Mouse (Mus musculus): ENCODE measurements around the gene Sema3g.

The Sema3g gene

DNA sequence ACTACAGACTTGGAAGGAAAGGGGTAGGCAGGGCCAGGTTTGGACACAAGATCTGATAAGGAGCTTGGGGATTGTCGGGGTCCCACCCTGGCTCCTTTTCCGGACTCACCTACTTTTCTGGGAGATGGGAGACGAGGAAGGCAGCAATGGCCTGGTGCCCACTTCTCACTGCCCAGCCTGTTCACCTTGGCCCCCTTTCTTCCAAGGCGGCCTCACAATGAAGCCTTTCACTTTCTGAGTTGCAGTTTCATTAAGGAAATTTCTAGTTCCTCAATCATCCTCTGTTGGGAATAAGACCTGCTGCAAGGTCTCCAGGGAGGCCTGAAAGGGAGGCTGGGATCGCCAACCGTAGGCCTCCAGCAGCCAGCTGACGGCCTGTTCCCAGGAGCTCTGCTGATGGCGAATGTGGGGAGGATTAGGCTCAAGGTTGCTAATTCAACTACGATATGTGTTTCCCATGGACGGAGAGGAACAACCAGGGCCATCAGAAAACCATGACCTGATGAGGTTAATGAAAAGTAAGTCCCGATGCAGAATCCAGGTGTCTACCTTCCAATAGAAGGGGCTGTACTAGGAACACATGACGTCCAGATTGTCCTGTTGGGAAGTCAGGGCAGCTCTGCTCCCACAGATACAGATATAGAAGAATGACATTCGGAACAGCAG is 14.9 kb downstream of the Sema3g start:
- DNase-seq (ENCODE audit: low spot score) = no peak

DNA sequence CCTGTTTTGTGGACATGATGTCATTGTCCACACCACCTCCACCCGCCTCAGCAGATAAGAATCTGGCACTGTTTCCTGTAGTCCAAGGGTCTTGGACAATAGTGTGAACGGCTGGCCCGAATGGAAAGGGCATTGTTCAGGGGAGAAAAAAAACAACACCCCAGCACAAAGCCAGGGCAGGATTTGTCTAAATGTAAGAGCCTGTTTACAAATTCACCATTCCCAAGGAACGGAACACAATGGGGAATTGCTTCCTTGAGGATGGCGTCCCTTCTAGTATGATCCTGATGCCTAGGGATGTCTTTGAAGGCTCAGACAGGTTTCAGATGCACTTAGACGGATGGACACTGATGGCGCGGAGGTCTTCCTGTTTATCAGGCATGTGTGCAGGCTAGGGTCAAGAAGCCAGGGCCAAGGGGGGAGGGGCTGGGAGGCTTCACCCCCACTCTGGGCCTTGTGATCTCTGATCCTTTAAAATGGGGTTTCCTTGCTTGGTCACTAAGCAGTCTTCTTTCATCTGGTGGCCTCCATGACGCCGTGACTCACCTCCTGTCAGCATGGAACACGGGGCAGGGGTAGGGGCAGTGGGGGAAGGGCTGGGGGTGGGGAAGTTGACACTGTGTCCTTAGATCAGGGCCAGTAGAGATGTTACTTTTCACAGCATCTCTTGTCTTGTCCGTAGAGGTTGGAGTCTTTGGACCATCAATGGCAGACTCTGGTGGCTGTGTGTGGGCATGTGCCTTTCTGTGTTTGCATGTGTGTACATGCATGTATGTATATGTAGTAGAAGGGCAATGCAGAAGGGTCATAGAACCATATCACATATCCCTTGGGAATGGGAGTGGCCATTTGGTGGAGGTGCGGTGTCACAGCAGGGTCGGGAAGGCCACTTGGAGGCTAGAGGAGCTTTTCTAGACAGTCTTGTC is 15.7 kb downstream of the Sema3g start:
- no peak for DNase-seq (ENCODE audit: low spot score)

DNA sequence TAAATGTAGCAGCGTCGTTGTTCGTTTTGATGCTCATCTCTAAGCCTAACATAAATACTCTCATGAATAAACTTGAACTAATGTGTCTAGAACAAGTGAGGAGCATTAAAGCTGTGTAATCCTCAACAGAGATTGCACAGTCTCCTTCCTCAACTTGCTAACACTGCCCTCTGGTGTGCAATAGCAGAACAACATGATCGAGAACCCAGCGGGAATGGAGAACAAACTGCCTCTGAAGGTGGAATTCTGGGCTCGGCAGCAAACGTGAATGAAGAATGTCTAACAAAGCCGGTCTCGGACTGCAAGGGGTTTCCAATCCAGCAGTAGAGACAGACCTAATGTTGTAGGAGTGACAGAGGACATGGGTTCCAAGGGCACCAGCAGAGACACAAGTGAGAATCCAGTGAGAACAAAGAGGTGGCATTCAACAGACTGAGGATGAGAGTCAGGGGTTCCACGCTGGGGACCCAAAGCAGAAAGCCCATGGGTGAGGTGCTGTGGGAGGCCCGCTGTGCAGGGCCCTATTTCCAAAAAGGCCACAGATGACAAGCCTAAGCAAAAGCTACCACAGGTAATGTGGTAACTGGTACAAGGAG is 16.4 kb downstream of the Sema3g start:
- peak; percentile 54 for DNase-seq (ENCODE audit: low spot score)

GRCm38 (mm10) chr14:31237101-31237882 is 19.6 kb downstream of the Sema3g start:
- no peak for DNase-seq (ENCODE audit: low spot score)

GRCm38 (mm10) chr14:31240528-31240927 is 22.9 kb downstream of the Sema3g start:
- no peak for DNase-seq (ENCODE audit: low spot score)

DNA sequence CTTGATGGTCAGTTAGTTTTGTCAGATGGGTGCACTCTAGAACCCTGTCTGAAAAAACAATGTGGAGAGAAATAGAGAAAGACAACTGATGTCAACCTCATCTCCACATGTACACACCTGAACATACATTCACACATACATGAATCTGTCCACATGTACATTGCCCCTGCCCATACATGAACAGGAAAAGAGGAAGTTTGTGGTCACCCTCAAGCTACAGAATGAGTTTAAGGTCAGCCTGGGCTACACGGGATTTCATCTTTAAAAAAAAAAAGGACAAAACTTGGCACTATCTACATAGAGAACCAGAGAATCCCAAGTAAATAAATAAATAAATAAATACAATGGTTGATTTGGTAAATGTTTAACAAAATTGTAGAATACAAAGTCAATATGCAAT is 27.1 kb downstream of the Sema3g start:
- no peak for DNase-seq (ENCODE audit: low spot score)

DNA sequence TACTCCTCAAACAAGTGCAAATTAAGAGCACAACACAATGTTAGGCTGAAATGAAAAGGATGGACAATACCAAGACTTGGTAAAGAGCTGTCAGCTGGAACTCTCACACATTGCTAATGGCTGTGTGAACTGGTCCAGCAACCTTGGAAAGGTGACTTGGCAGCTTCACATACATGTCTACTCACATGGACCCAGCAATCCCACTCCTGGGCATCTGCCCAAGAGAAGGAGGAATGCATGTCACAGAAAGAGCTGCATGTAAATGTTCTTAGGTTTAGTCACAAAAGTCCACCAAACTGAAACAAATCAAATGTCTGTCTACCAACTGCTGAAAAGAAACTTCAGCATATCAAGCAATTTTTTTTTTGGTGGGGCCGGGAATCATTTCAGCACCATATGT is 28.3 kb downstream of the Sema3g start:
- no peak for DNase-seq (ENCODE audit: low spot score)

GRCm38 (mm10) chr14:31248396-31248795 is 30.7 kb downstream of the Sema3g start:
- no peak for DNase-seq (ENCODE audit: low spot score)

DNA sequence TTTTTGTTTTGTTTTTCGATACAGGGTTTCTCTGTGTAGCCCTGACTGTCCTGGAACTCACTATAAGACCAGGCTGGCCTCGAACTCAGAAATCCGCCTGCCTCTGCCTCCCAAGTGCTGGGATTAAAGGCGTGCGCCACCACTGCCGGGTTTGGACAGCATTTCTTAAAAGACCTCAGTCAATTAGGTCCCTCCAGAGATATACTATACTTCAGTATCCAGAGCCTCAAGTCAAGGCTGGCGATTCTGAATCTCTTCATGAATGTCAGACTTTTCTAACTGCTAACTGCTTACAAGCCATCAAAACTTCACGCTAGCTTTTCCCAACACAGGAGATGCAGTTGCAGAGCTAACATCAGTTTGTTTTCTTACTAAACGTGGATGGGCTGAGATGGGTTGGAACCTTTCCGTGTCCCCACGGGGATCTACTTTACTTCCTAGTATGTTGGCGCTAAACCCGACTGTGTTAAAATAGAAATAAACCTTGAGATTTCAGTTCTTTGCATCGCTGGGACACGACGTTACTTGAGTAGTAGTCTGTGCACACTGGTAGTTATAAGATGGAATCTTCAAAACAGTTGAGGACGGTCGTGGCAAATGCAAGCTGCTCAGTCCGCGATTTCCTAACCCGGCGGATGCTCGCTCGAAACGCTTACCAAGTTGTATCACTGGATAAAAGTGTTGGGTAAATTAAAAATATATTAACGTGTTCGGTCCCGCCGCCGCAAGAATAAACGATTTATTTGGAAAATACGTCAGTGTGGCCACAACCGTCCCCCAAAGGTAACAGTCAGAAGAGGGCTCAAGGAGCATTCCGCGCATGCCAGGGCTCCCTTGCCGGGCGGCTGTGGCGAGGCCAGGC is 32.8 kb downstream of the Sema3g start:
- DNase-seq (ENCODE audit: low spot score) = no peak

GRCm38 (mm10) chr14:31251084-31251604 is 33.5 kb downstream of the Sema3g start, which contains the start of the genes Phf7 and Bap1:
Phf7 (minus strand) TSS chr14:31251317.
Bap1 (plus strand) TSS chr14:31251450.
- DNase-seq (ENCODE audit: low spot score) = peak; percentile 94

DNA sequence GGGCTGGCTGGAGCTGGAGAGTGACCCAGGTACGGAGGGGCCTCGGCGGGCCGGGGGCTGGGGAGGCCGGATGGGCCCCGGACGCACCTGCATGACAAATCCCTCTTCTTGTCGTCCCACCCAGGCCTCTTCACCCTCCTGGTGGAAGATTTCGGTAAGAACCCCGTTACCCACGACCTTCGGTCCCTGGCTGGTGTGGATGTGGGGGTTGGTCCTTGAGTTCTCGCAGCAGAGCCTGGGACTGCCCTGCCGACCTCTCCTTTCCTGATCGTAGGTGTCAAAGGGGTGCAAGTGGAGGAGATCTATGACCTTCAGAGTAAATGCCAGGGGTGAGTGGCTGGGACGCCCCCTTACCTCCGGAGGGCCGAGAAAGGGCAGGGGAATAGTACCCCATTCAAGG is 34.0 kb downstream of the Sema3g start:
- no peak for DNase-seq (ENCODE audit: low spot score)

DNA sequence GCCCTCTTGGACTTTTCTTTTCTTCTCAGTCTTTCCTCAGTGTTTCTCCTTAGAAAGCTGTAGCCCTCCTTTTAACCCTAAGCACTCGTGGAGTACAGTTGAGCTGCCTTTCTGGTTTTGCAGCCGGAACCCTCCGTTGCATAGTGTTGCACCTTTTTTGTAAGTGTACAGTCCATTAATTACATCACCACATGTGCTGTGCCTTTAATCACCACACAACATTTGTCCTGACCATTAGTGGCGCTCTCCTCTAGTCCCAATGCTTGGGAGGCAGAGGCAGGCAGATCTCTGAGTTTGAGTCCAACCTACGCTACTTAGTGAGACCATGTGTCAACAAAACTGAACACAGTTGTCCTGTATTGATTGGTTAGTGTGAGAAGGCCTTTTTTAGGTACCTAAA is 34.4 kb downstream of the Sema3g start:
- DNase-seq (ENCODE audit: low spot score) = no peak

DNA sequence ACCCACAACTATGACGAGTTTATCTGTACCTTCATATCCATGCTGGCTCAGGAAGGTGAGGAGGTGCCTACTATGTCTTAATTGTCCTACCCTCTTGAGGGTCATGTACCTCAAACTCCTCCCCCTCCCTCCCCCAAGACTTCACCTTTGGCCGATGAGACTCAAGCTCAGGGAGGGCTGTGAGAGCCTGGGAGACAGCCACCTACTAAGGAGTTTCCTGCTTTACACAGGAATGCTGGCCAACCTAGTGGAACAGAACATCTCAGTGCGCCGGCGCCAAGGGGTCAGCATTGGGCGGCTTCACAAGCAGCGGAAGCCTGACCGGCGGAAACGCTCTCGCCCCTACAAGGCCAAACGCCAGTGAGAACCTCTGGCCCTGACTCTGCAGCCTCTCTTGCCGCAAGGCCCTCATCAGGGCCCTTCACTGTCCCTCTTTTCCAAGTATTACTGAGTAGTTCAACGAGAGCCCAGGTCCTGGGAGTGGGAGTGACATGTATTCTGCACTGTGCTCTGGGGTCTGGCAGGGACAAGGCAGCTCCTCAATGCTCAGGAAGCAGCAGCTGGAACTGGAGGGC is 40.9 kb downstream of the Sema3g start:
- no peak for DNase-seq (ENCODE audit: low spot score)

DNA sequence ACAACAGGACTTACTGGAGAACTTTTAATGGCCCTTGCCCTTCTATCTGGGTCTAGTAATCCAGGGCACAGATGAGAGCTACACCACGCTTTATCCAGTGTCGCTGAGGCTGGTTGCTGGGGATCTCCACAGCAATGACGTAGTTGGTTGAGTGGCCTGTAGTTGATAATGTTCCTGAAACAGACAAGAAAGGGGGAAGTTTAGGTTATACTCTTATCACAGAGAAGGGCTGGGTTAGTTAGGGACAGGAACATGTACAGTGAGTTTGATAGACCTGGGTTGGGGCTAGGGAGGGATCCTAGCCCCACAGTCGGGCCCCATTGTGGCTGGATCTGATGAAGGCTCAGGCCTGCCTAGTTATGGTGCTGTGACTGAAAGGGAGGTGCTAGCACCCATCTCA is 42.7 kb downstream of the Sema3g start:
- no peak for DNase-seq (ENCODE audit: low spot score)

DNA sequence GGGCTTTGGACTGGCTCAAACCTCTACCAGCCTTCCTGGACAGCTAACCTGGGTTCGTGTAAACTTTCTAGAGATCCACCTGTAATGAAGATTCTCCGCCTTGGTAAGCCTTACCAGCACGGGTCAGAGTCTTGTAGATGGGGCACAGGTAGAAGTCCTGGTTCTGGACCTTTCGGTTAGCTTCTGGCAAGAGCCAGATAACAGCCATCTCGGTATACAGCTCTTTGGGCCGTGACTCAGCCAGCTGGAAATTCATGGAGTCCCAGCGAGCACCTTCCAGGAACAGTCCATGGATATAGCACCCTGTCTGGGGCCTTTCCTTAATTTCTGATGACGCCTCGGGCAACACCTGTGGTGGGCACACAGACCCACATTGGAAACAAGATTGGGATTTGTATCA is 43.3 kb downstream of the Sema3g start:
- DNase-seq (ENCODE audit: low spot score) = no peak

DNA sequence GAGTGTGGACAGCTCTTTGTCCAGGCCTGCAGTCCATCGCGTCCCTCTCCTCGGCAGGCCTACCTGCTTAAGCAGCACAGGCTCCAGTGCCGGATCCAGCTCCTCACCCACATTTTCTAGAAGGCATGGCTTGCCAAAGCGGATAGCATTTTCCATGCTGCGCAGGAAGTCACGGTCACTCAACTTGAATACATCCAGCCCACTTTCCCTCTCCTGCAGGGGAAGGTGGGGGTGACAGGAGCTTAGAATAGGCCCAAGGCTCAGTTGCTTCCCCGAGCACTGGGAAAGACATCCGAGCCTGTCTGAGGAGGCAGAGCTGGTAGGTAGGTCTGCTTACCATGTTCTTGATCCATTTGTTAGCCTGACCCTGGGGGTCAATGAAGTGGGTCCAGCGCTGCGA is 50.0 kb downstream of the Sema3g start:
- DNase-seq (ENCODE audit: low spot score) = no peak

GRCm38 (mm10) chr14:31268301-31269001 is 50.8 kb downstream of the Sema3g start:
- no peak for DNase-seq (ENCODE audit: low spot score)

- DNase-seq (ENCODE audit: low spot score) = no peak
Observed at GRCm38 (mm10) chr14:31269456-31270100, 51.9 kb downstream of the Sema3g start.

DNA sequence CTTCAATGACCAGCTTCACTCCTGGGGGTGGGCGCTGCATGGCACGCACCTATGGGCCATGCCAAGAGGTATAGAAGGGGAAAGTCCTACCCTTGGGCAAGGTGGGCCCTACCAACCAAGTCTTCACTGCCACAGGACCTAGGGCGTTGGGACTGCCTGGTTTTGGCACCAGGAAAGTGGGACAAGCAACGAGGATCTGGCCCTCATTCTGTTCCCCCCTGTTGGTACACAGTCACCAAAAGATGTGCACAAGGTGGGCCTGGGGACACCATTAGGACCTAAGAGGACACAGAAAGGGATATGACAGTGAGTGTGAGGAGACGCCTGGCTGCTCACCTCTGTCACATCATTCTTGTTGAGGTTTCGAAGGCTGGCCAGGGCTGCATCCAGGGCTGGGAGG is 53.5 kb downstream of the Sema3g start:
- DNase-seq (ENCODE audit: low spot score) = no peak
